Mouse (Mus musculus) intestine, embryonic 15.5 days (tissue): ENCODE results near the gene Tnnt2. TPM values are rescaled to one million over a fixed set of nuclear protein-coding genes. Genes with fewer than 3 reads are reported as not detected.

ENCODE experiments used
- ATAC-seq: fragments of 200-750 bp; cut with Nextera tagmentation; 2 replicates; pipeline ENCODE4 v1.8.0; 2017; ENCODE audit warnings: moderate TSS enrichment, moderate library complexity
- H3K27ac ChIP-seq: fragments of 300-500 bp; sonication (generic); 2 replicates; pipeline ENCODE4 v1.5.1; 2015; ENCODE audit warnings: mild to moderate bottlenecking, inconsistent platforms
- H3K27me3 ChIP-seq: fragments of 300-500 bp; sonication (generic); replicated peaks from 2 replicates; pipeline ENCODE4 v1.6.1; 2015; ENCODE audit warnings: inconsistent platforms
- H3K36me3 ChIP-seq: fragments of 300-500 bp; sonication (generic); 2 replicates; pipeline ENCODE4 v1.6.1; 2015; ENCODE audit warnings: inconsistent platforms
- H3K4me1 ChIP-seq: fragments of 300-500 bp; sonication (generic); replicated peaks from 2 replicates; pipeline ENCODE4 v1.6.1; 2015; ENCODE audit warnings: inconsistent platforms
- H3K4me2 ChIP-seq: fragments of 300-500 bp; sonication (generic); replicated peaks from 2 replicates; pipeline ENCODE4 v1.6.1; 2015; ENCODE audit warnings: mild to moderate bottlenecking, inconsistent platforms
- H3K4me3 ChIP-seq: fragments of 300-500 bp; sonication (generic); replicated peaks from 2 replicates; pipeline ENCODE4 v1.5.1; 2015; ENCODE audit warnings: inconsistent platforms
- H3K9ac ChIP-seq: fragments of 300-500 bp; sonication (generic); 2 replicates; pipeline ENCODE4 v1.6.1; 2015; ENCODE audit warnings: inconsistent platforms
- H3K9me3 ChIP-seq: fragments of 300-500 bp; sonication (generic); 2 replicates; pipeline ENCODE4 v1.6.1; 2016; ENCODE audit warnings: inconsistent platforms
- WGBS: fragments of 180-500 bp; shearing (Covaris S2); methylation state at CpG from one replicate; pipeline ENCODE4 v1.1.7; 2015; 5-methylcytosine and 5-hydroxymethylcytosine counted together
- polyA plus RNA-seq: library from polyadenylated mRNA; unstranded; fragments of >200 nt; fragmentation: Nextera tagmentation; extraction: Ambion mirVana; gene quantifications from 2 replicates; pipeline ENCODE4 v1.2.1, GENCODE M21; 2015

The Tnnt2 gene
- polyA plus RNA-seq, 1 experiment from 2014 or later: 16.4 TPM

GRCm38 (mm10) chr1:135861980-135862552 is 25.9 kb downstream of the Tnnt2 start:
- no peaks in the 10 kb centered on the region for H3K27me3 ChIP-seq
- no peak overlapping the region for H3K4me3 ChIP-seq
- 55% methylated on average over 9 of the region's 9 CpGs for WGBS
- no peaks in the 10 kb centered on the region for H3K36me3 ChIP-seq
- H3K9me3 ChIP-seq: no peaks in the 10 kb centered on the region
- no peak for ATAC-seq
- no peak overlapping the region for H3K9ac ChIP-seq
- no peak overlapping the region for H3K27ac ChIP-seq
- H3K4me1 ChIP-seq: no peaks in the 10 kb centered on the region
- no peak overlapping the region for H3K4me2 ChIP-seq

- H3K4me1 ChIP-seq: no peaks in the 10 kb centered on the region
- no peaks in the 10 kb centered on the region for H3K27me3 ChIP-seq
- 76% methylated on average over 5 of the region's 5 CpGs for WGBS
- H3K4me2 ChIP-seq: no peak overlapping the region
- H3K27ac ChIP-seq: no peak overlapping the region
- ATAC-seq: no peak
- no peak overlapping the region for H3K9ac ChIP-seq
- H3K36me3 ChIP-seq: no peaks in the 10 kb centered on the region
- no peak overlapping the region for H3K4me3 ChIP-seq
- H3K9me3 ChIP-seq: no peaks in the 10 kb centered on the region
Measured at GRCm38 (mm10) chr1:135862561-135862960, 26.4 kb downstream of the Tnnt2 start.

GRCm38 (mm10) chr1:135863786-135864335 is 27.7 kb downstream of the Tnnt2 start:
- H3K4me3 ChIP-seq: no peak overlapping the region
- no peaks in the 10 kb centered on the region for H3K4me1 ChIP-seq
- no peak for ATAC-seq
- H3K27me3 ChIP-seq: no peaks in the 10 kb centered on the region
- H3K9me3 ChIP-seq: no peaks in the 10 kb centered on the region
- WGBS: 74% methylated on average over 9 of the region's 9 CpGs
- no peak overlapping the region for H3K9ac ChIP-seq
- H3K4me2 ChIP-seq: no peak overlapping the region
- H3K27ac ChIP-seq: no peak overlapping the region
- no peaks in the 10 kb centered on the region for H3K36me3 ChIP-seq

GRCm38 (mm10) chr1:135864830-135865229 is 28.7 kb downstream of the Tnnt2 start:
- H3K4me1 ChIP-seq: no peaks in the 10 kb centered on the region
- WGBS: 84% methylated on average over 6 of the region's 6 CpGs
- H3K4me3 ChIP-seq: no peak overlapping the region
- H3K9me3 ChIP-seq: no peaks in the 10 kb centered on the region
- H3K4me2 ChIP-seq: no peak overlapping the region
- no peak overlapping the region for H3K9ac ChIP-seq
- no peak overlapping the region for H3K27ac ChIP-seq
- no peaks in the 10 kb centered on the region for H3K36me3 ChIP-seq
- H3K27me3 ChIP-seq: no peaks in the 10 kb centered on the region
- ATAC-seq: no peak

- no peaks in the 10 kb centered on the region for H3K4me1 ChIP-seq
- no peaks in the 10 kb centered on the region for H3K36me3 ChIP-seq
- no peak overlapping the region for H3K4me3 ChIP-seq
- peak; percentile 83 for ATAC-seq
- no peak overlapping the region for H3K4me2 ChIP-seq
- no peak overlapping the region for H3K27ac ChIP-seq
- H3K9ac ChIP-seq: no peak overlapping the region
- 46% methylated on average over 19 of the region's 19 CpGs for WGBS
- H3K27me3 ChIP-seq: no peaks in the 10 kb centered on the region
- no peaks in the 10 kb centered on the region for H3K9me3 ChIP-seq
Measured at GRCm38 (mm10) chr1:135865518-135866194, 29.5 kb downstream of the Tnnt2 start.

- H3K4me1 ChIP-seq: no peaks in the 10 kb centered on the region
- no peaks in the 10 kb centered on the region for H3K36me3 ChIP-seq
- no peak overlapping the region for H3K27ac ChIP-seq
- H3K4me3 ChIP-seq: no peak overlapping the region
- no peaks in the 10 kb centered on the region for H3K9me3 ChIP-seq
- no peaks in the 10 kb centered on the region for H3K27me3 ChIP-seq
- no peak for ATAC-seq
- no peak overlapping the region for H3K9ac ChIP-seq
- no peak overlapping the region for H3K4me2 ChIP-seq
- 87% methylated on average over 6 of the region's 6 CpGs for WGBS
Measured at GRCm38 (mm10) chr1:135868570-135868969, 32.4 kb downstream of the Tnnt2 start.

- no peak for ATAC-seq
- H3K4me2 ChIP-seq: no peak overlapping the region
- H3K4me1 ChIP-seq: no peaks in the 10 kb centered on the region
- H3K27ac ChIP-seq: no peak overlapping the region
- H3K9me3 ChIP-seq: no peaks in the 10 kb centered on the region
- no peak overlapping the region for H3K9ac ChIP-seq
- no peak overlapping the region for H3K4me3 ChIP-seq
- no peaks in the 10 kb centered on the region for H3K36me3 ChIP-seq
- 82% methylated on average over 4 of the region's 4 CpGs for WGBS
- no peaks in the 10 kb centered on the region for H3K27me3 ChIP-seq
Measured at GRCm38 (mm10) chr1:135872991-135873390, 36.8 kb downstream of the Tnnt2 start.

- Histone ChIP-seq H3K4me1 (no peaks in the 10 kb centered on the region), H3K36me3 (no peaks in the 10 kb centered on the region), H3K4me2 (no peak overlapping the region), H3K9ac (no peak overlapping the region), H3K27me3 (no peaks in the 10 kb centered on the region), H3K4me3 (no peak overlapping the region), H3K27ac (no peak overlapping the region), H3K9me3 (no peaks in the 10 kb centered on the region)
- WGBS: 57% methylated on average over 2 of the region's 2 CpGs
- ATAC-seq: peak; percentile 71
Measured at GRCm38 (mm10) chr1:135877248-135877647, 41.1 kb downstream of the Tnnt2 start.

GRCm38 (mm10) chr1:135882385-135883109 is 46.4 kb downstream of the Tnnt2 start:
- 69% methylated on average over 10 of the region's 10 CpGs for WGBS
- no peaks in the 10 kb centered on the region for H3K9me3 ChIP-seq
- H3K36me3 ChIP-seq: no peaks in the 10 kb centered on the region
- H3K4me2 ChIP-seq: no peak overlapping the region
- no peak overlapping the region for H3K9ac ChIP-seq
- no peaks in the 10 kb centered on the region for H3K4me1 ChIP-seq
- 0 out of 2 replicates have a peak, but pooled peaks have one; percentile 41 for ATAC-seq
- no peak overlapping the region for H3K27ac ChIP-seq
- H3K27me3 ChIP-seq: no peaks in the 10 kb centered on the region
- no peak overlapping the region for H3K4me3 ChIP-seq

GRCm38 (mm10) chr1:135889461-135890185 is 53.5 kb downstream of the Tnnt2 start:
- H3K4me3 ChIP-seq: no peak overlapping the region
- no peak for ATAC-seq
- no peak overlapping the region for H3K9ac ChIP-seq
- no peaks in the 10 kb centered on the region for H3K4me1 ChIP-seq
- H3K27ac ChIP-seq: no peak overlapping the region
- no peaks in the 10 kb centered on the region for H3K27me3 ChIP-seq
- no peaks in the 10 kb centered on the region for H3K36me3 ChIP-seq
- no peaks in the 10 kb centered on the region for H3K9me3 ChIP-seq
- 76% methylated on average over 20 of the region's 20 CpGs for WGBS
- no peak overlapping the region for H3K4me2 ChIP-seq

GRCm38 (mm10) chr1:135891424-135892216 is 55.5 kb downstream of the Tnnt2 start:
- Histone ChIP-seq H3K4me1 (no peaks in the 10 kb centered on the region), H3K4me3 (no peak overlapping the region), H3K9me3 (no peaks in the 10 kb centered on the region), H3K4me2 (no peak overlapping the region), H3K27me3 (no peaks in the 10 kb centered on the region), H3K9ac (no peak overlapping the region), H3K27ac (no peak overlapping the region), H3K36me3 (no peaks in the 10 kb centered on the region)
- WGBS: 68% methylated on average over 11 of the region's 11 CpGs
- ATAC-seq: no peak
